Mouse (Mus musculus) lung, adult 2 months (tissue): Measurements from ENCODE around the gene Aox3.

Experiments used
- CTCF ChIP-seq: fragments of 200-500 bp; IDR thresholded peaks from 2 replicates; pipeline ENCODE4 v1.5.1; 2011; ENCODE audit warnings: mild to moderate bottlenecking, low read length, control low read depth; ENCODE audit not compliant: insufficient read depth
- POLR2A ChIP-seq: fragments of 200-500 bp; IDR thresholded peaks from 2 replicates; pipeline ENCODE4 v1.6.1; 2011; ENCODE audit warnings: low read depth, mild to moderate bottlenecking, control low read depth, low read length, borderline replicate concordance; ENCODE audit errors: extremely low read depth

GRCm38 (mm10) chr1:58107066-58107465 is 5.9 kb upstream of the Aox3 start:
- TF ChIP-seq POLR2A (no peak), CTCF (no peak)
